Mouse (Mus musculus): Measurements from ENCODE around the gene Acsbg2. TPM values are rescaled to one million over a fixed set of nuclear protein-coding genes. Genes with fewer than 3 reads are reported as not detected.
"Not testable (repeated sequence)": the region's sequence is repeated elsewhere in the genome, so short reads cannot be mapped to it uniquely, and the experiment has no call there.

Acsbg2 gene
- total and polyA plus RNA-seq, 3 experiments, result not detected

GRCm38 (mm10) chr17:56913023-56913422 is 38.8 kb upstream of the Acsbg2 start:
- no peaks in the 10 kb centered on the region for H3K9me3 ChIP-seq (replicated peaks; ENCODE audit: insufficient read depth, low read length)
- H3K79me2 ChIP-seq (ENCODE audit: control insufficient read depth, insufficient read depth, low read length, poor library complexity), result no peaks in the 10 kb centered on the region
- peaks cover 0 to 6% of the 10 kb centered on the region in 2 experiments; a peak in 1 of 4 replicates for H3K36me3 ChIP-seq (ENCODE audit: control insufficient read depth in 1 of 2, insufficient read depth in 2 of 2, low read length in 2 of 2)
- H3K9ac ChIP-seq (ENCODE audit: control insufficient read depth, low read depth, low read length, poor library complexity, severe bottlenecking), result no peak overlapping the region
- H3K4me1 ChIP-seq (ENCODE audit: control insufficient read depth in 1 of 2, insufficient read depth in 2 of 2, low read length in 2 of 2), result no peaks in the 10 kb centered on the region; a peak in 2 of 4 replicates
- TF ChIP-seq CHD2 (IDR thresholded peaks at IDR 0.05; ENCODE audit: low read length), result no peak
- no peak for TF ChIP-seq BHLHE40 (IDR thresholded peaks at IDR 0.05; ENCODE audit: borderline replicate concordance, low read depth, low read length)
- TF ChIP-seq TAL1 (IDR thresholded peaks at IDR 0.05; ENCODE audit: low read length), result no peak
- TF ChIP-seq CTCF (IDR thresholded peaks at IDR 0.05 in 2 of 3, conservative IDR thresholded peaks at IDR 0.05 in 1 of 3; ENCODE audit: control insufficient read depth in 1 of 3, insufficient read depth in 1 of 3, low read depth in 2 of 3, low read length in 3 of 3, poor library complexity in 1 of 3, severe bottlenecking in 1 of 3), result no peak
- TF ChIP-seq GABPA (IDR thresholded peaks at IDR 0.05; ENCODE audit: low read depth, low read length), result no peak
- no peak for TF ChIP-seq POLR2AphosphoS5 (IDR thresholded peaks at IDR 0.05; ENCODE audit: borderline replicate concordance, low read depth, low read length)
- TF ChIP-seq NRF1 (IDR thresholded peaks at IDR 0.05; ENCODE audit: insufficient read depth, low read depth, low read length, poor library complexity, severe bottlenecking), result no peak
- TF ChIP-seq HCFC1 (IDR thresholded peaks at IDR 0.05; ENCODE audit: low read depth, low read length), result no peak
- H3K4me3 ChIP-seq (ENCODE audit: control insufficient read depth in 1 of 2, insufficient read depth in 1 of 2, low read depth in 2 of 2, low read length in 2 of 2), result no peak overlapping the region
- no peak for DNase-seq (ENCODE audit: low read depth, low spot score)
- H3K27me3 ChIP-seq (ENCODE audit: control insufficient read depth in 1 of 2, insufficient read depth in 2 of 2, low read length in 2 of 2), result no peaks in the 10 kb centered on the region
- H3K27ac ChIP-seq (ENCODE audit: control insufficient read depth, low read depth, low read length), result no peak overlapping the region

GRCm38 (mm10) chr17:56909764-56910163 is 35.5 kb upstream of the Acsbg2 start:
- not testable (repeated sequence) for H3K4me1 ChIP-seq (ENCODE audit: control insufficient read depth in 1 of 2, insufficient read depth in 2 of 2, low read length in 2 of 2); H3K9me3 ChIP-seq (replicated peaks; ENCODE audit: insufficient read depth, low read length); H3K4me3 ChIP-seq (ENCODE audit: control insufficient read depth in 1 of 2, insufficient read depth in 1 of 2, low read depth in 2 of 2, low read length in 2 of 2); H3K27ac ChIP-seq (ENCODE audit: control insufficient read depth, low read depth, low read length); H3K79me2 ChIP-seq (ENCODE audit: control insufficient read depth, insufficient read depth, low read length, poor library complexity); H3K36me3 ChIP-seq (ENCODE audit: control insufficient read depth in 1 of 2, insufficient read depth in 2 of 2, low read length in 2 of 2); DNase-seq (ENCODE audit: low read depth, low spot score); H3K9ac ChIP-seq (ENCODE audit: control insufficient read depth, low read depth, low read length, poor library complexity, severe bottlenecking); H3K27me3 ChIP-seq (ENCODE audit: control insufficient read depth in 1 of 2, insufficient read depth in 2 of 2, low read length in 2 of 2)

GRCm38 (mm10) chr17:56907887-56908286 is 33.6 kb upstream of the Acsbg2 start:
- no peak overlapping the region for H3K9ac ChIP-seq (ENCODE audit: control insufficient read depth, low read depth, low read length, poor library complexity, severe bottlenecking)
- no peaks in the 10 kb centered on the region for H3K27me3 ChIP-seq (ENCODE audit: control insufficient read depth in 1 of 2, insufficient read depth in 2 of 2, low read length in 2 of 2)
- H3K79me2 ChIP-seq (ENCODE audit: control insufficient read depth, insufficient read depth, low read length, poor library complexity), result no peaks in the 10 kb centered on the region
- TF ChIP-seq RAD21 (IDR thresholded peaks at IDR 0.05; ENCODE audit: low read depth, low read length), result no peak
- no peak for TF ChIP-seq MAX (IDR thresholded peaks at IDR 0.05; ENCODE audit: low read length)
- no peak for TF ChIP-seq BHLHE40 (IDR thresholded peaks at IDR 0.05; ENCODE audit: borderline replicate concordance, low read depth, low read length)
- TF ChIP-seq USF2 (IDR thresholded peaks at IDR 0.05; ENCODE audit: borderline replicate concordance in 1 of 2, insufficient read depth in 1 of 2, low read depth in 1 of 2, low read length in 2 of 2), result no peak
- TF ChIP-seq KAT2A (conservative IDR thresholded peaks at IDR 0.05; ENCODE audit: low read depth, low read length), result no peak
- no peak for TF ChIP-seq TCF12 (IDR thresholded peaks at IDR 0.05; ENCODE audit: low read depth, low read length)
- TF ChIP-seq ELF1 (IDR thresholded peaks at IDR 0.05; ENCODE audit: low read depth, low read length), result no peak
- TF ChIP-seq MAFK (IDR thresholded peaks at IDR 0.05; ENCODE audit: borderline replicate concordance, low read depth, low read length), result no peak
- TF ChIP-seq RCOR1 (IDR thresholded peaks at IDR 0.05; ENCODE audit: low read depth, low read length), result no peak
- TF ChIP-seq SMC3 (IDR thresholded peaks at IDR 0.05; ENCODE audit: low read depth, low read length), result no peak
- TF ChIP-seq HCFC1 (IDR thresholded peaks at IDR 0.05; ENCODE audit: low read depth, low read length), result no peak
- TF ChIP-seq MAZ (IDR thresholded peaks at IDR 0.05; ENCODE audit: low read depth, low read length), result no peak
- TF ChIP-seq GATA1 (IDR thresholded peaks at IDR 0.05; ENCODE audit: low read depth, low read length), result no peak
- TF ChIP-seq TAL1 (IDR thresholded peaks at IDR 0.05; ENCODE audit: low read length), result no peak
- TF ChIP-seq E2F4 (IDR thresholded peaks at IDR 0.05; ENCODE audit: borderline replicate concordance, low read depth, low read length), result no peak
- TF ChIP-seq CHD2 (IDR thresholded peaks at IDR 0.05; ENCODE audit: low read length), result no peak
- no peak for TF ChIP-seq ZMIZ1 (IDR thresholded peaks at IDR 0.05; ENCODE audit: low read depth, low read length)
- TF ChIP-seq UBTF (IDR thresholded peaks at IDR 0.05; ENCODE audit: borderline replicate concordance, insufficient read depth, low read depth, low read length), result no peak
- TF ChIP-seq ETS1 (IDR thresholded peaks at IDR 0.05; ENCODE audit: low read depth, low read length), result no peak
- H3K27ac ChIP-seq (ENCODE audit: control insufficient read depth, low read depth, low read length), result no peak overlapping the region
- no peaks in the 10 kb centered on the region for H3K9me3 ChIP-seq (replicated peaks; ENCODE audit: insufficient read depth, low read length)
- DNase-seq (ENCODE audit: low read depth, low spot score), result no peak
- H3K36me3 ChIP-seq (ENCODE audit: control insufficient read depth in 1 of 2, insufficient read depth in 2 of 2, low read length in 2 of 2), result peaks cover 0 to 4% of the 10 kb centered on the region in 2 experiments; a peak in 2 of 4 replicates
- H3K4me3 ChIP-seq (ENCODE audit: control insufficient read depth in 1 of 2, insufficient read depth in 1 of 2, low read depth in 2 of 2, low read length in 2 of 2), result no peak overlapping the region
- no peaks in the 10 kb centered on the region for H3K4me1 ChIP-seq (ENCODE audit: control insufficient read depth in 1 of 2, insufficient read depth in 2 of 2, low read length in 2 of 2)
